Mouse (Mus musculus) embryo, embryonic 11 days (tissue): Measurements from ENCODE around the gene Hc.

Source experiments
- DNase-seq: peaks from one replicate; pipeline ENCODE4 v3.0.0-alpha.2; 2015

Gene Hc

DNA sequence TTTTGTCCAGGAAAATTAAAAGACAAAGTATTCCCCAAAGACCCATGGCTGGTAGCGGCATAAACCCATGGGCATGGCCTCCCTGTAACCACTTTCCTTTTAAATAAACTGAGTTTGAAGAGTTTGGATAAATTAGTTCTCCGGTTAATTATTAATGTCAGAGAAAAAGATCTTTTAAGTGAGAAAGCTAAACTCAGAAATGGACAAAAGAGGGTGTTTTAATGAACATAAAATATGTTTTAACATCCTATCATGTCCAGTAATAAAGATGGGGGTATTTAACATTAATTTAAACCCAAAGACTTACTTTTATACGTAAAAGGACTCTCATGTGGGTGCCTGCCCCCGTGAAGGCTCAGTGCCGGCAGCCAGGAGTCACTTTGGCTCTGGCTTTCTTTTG is at the start of gene Hc:
Gene Hc (minus strand): TSS at position 101 of the 400 bp plus-strand sequence.
- DNase-seq, result no peak

DNA sequence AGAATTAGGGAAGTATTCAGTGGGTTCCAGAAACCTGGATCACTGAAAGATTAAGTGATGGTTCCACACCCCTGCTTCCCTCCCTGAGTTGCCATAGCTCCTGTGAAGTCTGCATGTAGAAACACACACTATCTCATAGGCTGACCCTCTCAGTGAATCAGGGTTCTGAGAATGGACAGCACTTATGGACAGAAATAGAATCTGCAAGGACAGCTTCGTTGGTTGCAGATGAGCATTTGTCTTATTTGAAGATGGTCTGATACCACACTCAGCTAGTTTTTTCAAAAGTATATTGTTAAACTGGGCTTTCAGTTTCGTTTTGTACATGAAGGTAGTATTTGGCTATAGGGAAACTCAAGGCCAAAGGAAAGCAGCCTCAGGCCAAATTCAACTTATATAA is 49.3 kb upstream of the Hc start:
- DNase-seq, result no peak

DNA sequence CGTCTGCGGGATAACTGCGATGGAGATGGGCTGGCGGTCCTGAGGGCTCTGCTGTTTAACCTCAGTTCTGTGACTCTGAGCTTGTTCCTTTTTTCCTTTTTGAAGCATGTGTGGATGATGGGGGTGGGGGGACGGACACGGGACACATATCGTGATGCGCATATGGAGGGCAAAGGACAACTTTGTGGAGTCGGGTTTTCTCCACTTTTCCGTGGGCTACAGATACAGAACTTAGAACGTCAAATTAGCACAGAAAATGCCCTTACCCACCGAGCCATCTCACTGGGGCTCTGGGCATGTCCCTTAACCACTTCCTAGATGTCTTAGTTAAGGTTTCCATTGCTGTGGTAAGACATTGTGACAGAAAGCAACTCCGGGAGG is 48.7 kb upstream of the Hc start:
- DNase-seq, result no peak

DNA sequence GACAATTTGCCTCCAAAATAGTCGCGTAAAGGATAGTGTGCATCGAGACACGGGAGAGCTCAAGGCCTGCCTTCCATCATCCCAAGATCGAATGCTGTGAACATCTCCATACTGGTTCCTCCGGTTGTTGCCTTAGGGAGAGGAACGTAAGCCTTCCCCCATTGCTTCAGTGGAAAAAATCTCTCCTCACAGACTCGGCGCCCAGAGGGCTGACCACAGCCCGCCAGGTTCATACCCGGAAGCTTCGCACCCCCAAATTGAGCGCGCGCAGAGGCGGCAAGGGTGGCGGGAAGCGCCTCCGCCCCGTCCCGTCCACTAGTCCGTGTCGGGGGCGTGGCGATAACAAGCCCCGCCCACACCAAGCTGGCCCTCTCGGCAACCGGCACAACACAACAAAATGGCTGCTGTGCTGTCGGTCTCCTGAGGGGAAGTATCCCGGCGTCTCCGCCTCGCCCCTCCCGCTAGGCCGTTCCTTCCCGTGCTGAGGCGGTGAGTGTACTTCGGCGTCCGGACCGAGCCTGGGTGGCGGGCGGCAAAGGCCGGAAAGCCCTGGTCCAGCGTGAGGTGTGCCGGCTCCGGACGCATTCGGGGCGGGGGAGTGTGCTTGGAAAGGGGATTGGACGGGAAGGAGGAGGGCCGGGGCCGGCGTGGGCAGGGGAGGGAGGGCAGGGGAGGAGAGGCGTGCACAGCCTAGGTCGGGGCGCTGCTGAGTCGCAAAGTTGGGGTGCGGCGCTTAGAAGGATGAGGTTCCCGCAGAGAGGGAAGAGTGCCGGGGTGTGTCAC is 48.1 kb upstream of the Hc start, which contains the start of gene Cntrl:
Gene Cntrl (plus strand): TSS at position 352 of the 783 bp plus-strand sequence.
- peak; percentile 95 for DNase-seq

DNA sequence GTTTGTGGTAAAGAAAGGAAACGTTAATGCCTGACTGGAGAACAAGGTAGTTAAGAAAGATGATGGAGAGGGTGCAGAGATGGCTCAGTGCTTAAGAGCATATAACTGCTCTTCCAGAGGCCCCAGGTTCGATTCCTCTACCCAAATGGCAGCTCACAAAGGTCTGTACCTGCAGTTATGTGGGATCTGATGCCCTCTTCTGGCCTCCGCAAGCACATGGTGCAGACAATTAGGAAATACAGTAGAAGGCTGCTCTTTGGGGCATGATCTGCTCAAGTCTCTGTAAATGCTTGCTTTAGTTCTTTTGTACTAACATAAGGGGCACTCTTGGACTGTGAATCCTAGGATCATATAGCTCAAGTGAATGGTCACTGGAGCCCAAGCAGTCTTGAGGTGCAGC is 47.5 kb upstream of the Hc start:
- peak; percentile 62 for DNase-seq

DNA sequence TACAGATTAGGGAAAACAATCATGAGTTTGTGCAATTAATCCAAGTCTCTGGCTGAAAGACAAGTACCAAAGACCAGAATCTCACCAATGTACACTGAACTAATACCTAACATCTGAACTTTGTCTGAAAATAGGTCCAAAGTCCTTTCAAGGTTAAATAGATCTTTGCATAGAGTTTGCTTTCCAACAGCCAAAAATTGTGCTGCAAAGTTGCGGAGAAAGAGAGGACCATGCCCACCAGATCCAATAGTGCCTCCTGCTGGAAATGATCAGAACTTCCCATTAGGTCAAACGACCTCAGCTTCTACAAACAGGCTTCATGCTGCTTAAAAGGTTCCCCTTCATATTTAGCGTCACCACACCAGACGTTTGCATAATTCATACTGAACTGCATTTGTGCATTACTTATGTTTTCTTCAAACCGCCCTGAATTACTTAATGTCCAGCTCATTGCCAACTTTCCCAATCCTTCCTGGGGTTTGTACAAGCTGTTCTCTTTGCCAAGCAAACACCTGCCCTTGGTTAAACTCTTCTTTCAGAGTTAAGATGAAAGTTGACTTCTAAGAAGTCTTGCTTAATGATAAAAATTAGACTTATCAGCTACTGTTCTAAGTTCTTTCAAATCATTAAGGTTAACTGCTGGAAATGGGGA is 46.9 kb upstream of the Hc start:
- DNase-seq, result peak; percentile 44

DNA sequence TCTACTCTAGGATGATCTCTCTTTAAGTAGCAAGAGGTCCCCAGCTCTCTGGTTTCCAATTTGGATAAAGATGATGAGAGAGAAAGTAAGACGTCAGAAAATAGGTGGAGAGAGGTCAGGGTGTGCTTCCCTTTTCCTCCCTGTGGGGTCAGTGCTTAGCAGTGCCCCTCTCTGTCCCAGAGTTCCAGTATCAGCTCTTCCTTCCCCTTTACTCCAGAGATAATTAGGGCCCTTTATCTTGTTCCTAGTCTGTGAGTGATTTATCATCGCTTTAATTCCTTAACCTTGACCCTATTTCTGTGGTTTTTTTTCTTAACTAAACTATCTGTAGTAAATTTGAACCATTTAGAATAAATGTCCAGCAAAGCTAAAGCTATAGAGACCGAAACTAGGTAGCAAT is 43.6 kb upstream of the Hc start:
- no peak for DNase-seq

DNA sequence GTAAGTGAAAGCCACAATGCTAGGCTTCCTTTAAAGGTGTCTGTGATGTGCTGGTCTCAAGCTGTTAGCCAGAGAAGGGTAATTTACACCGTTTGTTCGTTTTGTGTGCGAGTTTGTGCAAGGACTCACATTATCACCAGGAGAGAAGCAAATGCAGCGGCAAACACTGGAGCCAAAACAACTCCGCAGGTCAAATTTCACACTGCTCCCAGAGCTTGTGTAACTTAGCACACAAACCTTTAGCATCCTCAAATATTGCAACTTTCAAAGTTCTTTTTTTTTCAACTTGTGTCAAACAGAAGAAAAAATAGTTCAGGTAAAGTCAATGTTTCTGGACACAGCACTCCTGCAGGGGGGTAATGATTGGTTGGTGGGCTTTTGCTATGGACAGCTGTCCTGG is 42.3 kb upstream of the Hc start:
- DNase-seq, result no peak

DNA sequence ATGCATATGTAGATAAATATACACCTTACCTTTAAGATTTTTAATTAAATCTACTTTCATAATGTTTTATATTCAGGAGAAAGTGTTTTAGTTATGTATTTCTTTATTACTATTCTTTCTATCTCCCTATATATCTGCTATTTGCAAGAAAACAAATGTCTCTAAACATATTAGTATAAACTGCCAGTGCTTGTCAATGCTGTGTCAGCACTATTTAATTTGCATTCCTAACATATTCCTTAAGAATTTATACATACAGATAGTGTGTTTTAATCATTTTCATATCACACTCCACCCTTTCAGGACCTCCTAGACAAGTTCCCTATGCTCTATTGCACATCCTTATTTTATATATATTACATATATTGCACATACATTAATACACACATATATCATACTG is 41.5 kb upstream of the Hc start:
- DNase-seq, result no peak

DNA sequence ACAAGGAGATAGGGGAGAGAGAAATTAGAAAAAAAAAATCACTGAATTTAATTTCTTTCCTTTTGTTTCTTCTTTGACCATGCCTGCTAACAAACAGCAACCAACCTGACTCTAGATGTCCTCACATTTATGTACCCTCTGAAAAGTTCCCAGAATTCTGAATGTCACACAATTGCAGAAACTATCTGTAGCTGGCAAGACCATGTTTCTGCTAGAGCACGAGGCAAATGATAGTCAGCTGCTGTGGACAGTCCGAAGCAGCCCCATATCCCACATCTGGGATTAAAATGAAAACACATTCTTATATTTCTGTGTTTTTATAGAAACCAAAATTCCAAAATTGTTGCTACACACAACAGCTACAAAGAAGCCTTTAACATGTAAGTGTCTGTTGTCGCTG is 40.2 kb upstream of the Hc start, which contains the start of gene AI182371:
Gene AI182371 (minus strand): TSS at position 101 of the 400 bp plus-strand sequence.
- DNase-seq, result no peak

DNA sequence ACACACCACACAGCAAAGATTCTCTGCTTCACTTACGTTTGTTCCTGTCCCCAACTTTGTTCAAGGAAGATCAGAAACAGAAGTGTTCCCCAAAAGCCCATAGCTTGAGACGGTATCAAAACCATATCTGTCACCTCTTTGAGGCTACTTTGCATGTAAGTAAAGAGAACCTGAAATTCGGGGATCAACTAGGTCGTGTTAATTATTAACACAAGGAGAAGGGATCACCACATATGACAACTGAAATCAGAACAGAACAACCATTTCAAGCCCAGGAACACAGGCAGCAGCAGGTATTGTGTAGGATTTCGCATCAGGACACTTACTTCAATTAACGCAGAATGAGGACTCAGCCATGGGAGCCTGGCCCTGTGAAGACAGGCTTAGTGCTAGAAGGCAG is 39.3 kb upstream of the Hc start:
- no peak for DNase-seq

DNA sequence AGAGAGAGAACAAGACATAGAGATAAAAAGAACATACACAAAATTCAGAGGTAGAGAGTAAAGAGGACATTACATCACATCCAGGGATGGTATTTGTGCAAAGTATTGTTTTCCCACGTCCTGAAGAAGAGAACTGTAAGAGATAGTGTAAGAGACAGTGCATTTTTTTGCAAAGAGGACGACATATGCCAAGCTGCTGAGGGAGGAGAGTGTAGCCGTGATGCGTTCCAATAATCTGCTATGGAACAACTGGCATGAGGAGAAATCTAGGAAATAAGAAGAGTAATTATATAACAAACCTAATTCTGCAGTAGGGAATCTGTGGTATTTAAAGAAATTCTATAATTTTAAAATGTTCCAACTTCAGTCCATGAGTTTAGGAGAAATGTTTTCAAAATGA is 26.2 kb upstream of the Hc start:
- DNase-seq, result no peak

DNA sequence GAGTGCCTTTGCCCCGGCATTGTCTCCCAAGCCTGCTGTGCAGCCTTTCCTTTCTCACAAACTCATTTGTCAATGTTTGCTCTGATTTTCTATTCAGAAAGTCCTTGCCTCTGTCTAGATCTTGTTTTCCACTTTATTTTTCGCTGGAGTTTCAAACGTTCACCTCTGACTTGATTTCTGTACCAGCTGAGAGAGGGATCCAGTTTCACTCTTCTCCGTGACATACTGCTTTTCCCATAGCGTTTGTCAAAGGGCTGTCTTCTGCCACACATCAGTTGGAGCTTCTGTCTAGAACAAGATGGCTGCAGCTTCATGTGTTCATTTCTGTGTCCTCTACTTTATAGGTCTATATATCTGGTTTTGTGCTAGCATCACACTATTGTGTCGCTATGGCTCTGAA is 17.9 kb upstream of the Hc start:
- no peak for DNase-seq

DNA sequence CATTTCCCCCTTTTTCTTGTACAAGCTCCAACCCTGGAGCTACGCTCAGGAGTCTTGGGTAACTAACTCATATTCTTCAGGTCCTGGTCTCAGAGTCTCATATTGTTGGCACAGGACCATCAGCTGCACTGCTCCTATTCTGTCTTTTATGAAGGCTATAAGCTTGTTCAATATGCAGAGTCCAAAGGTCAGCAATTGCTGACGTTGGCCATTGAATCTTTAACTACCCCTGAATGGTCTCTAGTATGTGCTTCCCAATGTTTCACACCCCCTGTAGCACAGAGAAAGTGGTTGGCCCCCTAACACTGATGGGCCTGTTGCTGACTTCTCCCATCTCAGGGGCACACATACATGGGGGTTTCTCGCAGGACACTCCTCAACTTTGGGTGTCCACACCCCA is 13.1 kb upstream of the Hc start:
- DNase-seq, result no peak

DNA sequence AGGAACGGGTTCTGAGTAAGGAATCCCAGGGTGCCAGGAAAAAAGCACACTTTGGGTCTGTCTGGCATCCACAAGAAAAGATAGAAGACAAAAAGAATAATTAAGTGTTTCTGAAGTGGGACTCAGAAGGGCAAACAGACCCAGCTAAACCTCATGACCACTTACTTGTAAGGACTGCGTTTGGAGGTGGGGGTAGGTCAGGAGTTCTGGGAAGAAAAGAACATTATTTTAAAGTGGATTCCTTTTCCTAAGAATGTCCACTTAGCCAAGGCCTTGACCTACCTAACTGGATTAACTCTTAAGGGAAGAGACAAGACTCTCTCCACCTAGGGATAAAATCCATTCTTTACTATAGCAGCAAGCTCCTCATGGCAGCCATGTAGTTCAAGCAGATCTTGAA is 11.3 kb upstream of the Hc start:
- no peak for DNase-seq

DNA sequence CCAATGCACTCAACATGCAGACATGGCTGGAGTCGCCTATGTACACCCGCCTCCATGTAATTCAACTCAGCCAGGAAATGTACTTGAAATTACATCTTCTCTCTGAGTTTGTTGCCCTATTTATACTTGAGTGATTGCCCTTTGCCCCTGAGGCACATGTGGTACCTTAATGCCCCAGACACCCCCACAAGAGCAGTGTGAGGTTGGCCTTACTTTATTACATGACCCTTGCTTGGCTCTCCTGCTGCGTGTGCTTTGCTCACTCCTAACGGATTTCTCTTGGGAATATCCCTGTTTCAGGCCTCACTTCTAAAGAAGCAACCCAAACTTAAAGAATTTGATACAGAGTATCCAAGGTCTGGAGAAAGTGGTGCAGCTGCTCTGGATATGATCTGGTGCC is 9.0 kb upstream of the Hc start:
- DNase-seq, result no peak

DNA sequence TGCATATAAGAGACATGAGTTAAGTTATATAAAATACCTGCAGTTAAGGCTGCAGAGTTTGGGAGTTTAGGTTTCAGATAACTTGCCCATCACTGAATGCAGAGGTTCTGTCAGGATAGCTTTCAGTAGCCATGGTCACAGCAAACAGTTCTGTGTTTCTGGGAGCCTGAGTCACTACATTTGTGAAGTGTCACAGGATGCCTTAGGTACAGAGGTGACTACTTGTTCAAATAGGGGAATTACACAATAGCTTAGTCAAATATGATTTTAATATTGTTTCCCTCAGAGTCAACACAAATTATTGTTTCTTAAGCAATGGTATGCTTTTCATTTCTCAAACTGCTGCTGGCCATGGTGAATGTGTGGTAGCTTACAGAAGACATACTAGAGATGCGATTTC is 7.9 kb upstream of the Hc start:
- no peak for DNase-seq

DNA sequence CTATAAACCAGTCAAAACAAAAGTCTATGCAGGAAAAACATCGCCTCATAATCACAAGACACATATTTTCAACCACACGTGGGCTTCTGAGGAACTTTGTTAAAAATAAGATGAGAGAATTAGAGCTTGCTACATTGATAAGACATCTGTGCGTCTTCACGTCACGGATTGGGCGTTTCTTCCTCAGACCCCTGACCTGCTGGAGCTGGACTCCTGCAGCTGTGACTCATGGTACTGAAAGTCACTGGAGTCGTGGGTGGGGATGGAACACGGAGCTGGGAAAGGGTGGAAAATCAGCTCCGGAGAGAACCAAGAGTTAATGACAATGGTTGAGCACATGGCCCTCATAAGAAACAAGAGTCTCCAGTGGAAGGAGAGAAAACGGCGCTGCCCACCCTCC is 5.9 kb upstream of the Hc start:
- no peak for DNase-seq

DNA sequence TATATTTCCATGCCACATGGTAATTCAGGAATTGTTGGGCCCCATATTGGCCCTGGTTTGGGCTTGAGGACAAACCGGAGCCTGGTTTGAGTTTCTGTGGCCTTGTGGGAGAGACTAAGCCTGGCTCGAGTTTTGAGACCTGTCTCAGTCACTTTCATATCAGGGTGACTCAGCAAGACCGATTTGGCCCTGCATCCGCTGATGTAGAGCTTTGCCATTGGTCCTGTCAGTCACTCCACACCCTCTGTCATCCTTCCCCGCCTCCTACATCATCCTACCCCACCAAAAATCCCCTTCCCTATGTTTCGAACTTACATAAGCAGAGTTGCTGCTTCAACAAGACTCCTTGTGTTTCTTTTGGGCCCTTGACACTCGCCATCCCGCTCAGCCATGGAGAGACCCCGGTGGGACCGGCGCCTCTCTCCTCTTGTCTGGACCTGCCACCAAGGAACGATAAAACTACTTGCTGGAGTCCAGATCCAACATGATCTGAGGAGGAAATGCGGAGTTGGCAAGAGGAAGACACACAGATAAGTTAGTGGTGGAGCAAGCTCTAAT is 5.4 kb upstream of the Hc start:
- DNase-seq, result no peak

DNA sequence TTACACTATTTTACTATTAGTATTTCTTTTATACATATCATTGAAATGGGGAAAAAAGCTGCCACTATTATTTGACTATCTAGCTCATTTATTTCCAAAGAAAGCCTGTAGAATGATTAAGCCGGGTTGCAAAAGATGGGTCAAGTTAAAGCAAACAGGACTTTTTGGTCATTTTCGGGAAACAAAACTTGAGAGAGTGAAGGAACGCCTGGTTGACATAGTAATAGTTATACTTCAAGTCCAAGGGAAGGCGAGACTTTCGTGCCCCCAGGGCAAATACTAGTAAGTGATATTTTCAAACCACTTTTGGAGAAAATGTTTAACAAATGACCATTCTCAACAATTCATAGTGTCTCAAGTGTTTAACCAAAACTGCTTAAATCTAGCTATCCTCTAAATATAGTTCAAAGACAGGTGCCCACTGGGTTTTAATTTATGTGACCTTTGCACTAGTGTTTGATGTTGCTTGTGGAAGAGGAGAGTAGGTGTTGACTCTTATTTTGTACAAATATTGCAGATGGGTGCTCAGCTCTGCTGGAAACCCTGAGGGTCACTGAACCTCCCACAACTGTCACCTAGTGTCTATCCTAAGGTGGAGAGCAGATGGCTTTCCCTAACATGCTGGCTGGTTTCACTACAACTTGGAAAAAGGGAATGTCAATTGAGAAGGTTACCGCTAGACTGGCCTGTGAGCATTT is 2.2 kb upstream of the Hc start:
- DNase-seq, result no peak

DNA sequence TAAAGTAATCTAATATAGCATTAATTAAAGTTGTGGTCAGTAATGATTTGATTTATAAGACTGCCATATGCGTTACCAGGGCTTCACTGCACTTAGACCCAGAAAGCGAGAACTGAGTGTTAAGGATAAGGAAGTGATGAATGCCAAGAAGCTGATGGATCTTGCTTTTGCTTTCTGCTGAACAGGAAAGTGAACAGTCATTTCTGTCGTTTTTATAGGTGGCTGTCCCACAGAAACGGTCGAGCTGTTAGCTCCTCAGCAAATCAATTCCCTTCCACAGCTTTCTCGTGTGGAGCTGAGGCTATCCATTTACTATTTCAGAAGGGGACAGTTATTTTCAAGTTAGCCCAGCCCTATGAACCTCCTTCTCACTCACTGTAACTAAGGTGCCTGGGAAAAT is 341 bp downstream of the Hc start:
- no peak for DNase-seq

DNA sequence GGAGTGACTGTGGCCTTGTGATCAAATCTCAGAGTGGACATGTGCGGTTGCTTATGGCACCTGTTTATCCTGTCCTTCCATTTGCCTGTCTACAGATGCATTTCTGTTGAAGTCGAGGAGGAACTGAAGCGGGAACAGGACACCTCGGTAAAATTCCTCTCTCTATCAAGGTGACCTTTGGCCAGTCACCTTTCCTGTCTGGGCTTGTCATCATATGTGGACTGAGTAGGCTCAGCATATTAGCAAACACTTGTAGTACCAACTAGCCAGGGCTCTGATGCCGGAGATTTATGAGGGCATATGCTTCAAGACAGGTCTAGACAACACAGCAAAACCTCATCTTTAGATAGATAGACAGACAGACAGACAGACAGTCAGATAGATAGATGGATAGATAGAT is 982 bp downstream of the Hc start:
- no peak for DNase-seq

DNA sequence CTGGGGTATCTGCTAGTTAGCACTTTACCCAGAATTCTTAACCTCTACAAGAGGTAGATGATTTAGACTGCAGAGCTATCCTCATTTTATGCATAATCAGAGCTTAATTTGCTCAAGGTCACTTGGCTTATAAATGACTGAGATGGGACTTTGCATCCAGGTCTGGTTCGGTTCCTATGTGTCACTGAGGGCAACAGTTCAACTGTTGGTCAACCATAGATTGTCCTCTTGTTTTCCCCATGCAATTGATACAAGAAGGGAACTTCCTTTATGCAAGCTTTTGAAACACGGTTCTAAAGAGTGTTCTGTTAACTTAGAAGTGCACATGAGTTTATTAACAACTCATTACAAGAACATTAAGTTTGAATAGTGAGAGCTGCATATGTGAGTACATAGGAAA is 2.9 kb downstream of the Hc start:
- DNase-seq, result no peak

DNA sequence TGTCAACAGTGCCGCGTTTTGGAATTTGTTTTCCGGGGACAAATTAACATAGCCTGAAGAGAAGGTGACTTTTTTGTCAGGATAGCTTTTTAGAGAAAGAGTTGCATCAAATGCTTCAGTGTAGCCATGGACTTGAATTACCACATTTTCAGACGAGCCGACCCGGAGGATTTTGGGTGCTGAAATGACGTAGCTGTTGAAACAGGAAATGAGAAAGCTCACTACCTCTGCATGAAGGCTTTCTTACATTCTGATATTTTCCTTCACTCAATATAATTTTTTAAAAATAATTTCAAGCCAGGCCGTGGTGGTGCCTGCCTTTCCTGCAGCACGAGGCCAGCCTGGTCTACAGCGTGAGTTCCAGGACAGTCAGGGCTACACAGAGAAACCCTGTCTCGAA is 4.0 kb downstream of the Hc start:
- DNase-seq, result no peak
